Mouse (Mus musculus) hindbrain, embryonic 10.5 days (tissue): ENCODE results near the gene Mobp. TPM values are rescaled to one million over a fixed set of nuclear protein-coding genes. Genes with fewer than 3 reads are reported as not detected.

ENCODE experiments used
- DNase-seq: peaks from one replicate; pipeline ENCODE4 v3.0.0-alpha.2; 2017; ENCODE audit warnings: low spot score
- H3K27ac ChIP-seq: fragments of 300-500 bp; sonication (generic); 2 replicates; pipeline ENCODE4 v1.5.1; 2016; ENCODE audit warnings: mild to moderate bottlenecking, moderate library complexity
- H3K27me3 ChIP-seq: fragments of 300-500 bp; sonication (generic); 2 replicates; pipeline ENCODE4 v1.6.1; 2016; ENCODE audit warnings: mild to moderate bottlenecking; ENCODE audit not compliant: poor library complexity, insufficient read depth, severe bottlenecking
- H3K36me3 ChIP-seq: fragments of 300-500 bp; sonication (generic); 2 replicates; pipeline ENCODE4 v1.6.1; 2016; ENCODE audit warnings: mild to moderate bottlenecking, moderate library complexity
- H3K4me1 ChIP-seq: fragments of 300-500 bp; sonication (generic); replicated peaks from 2 replicates; pipeline ENCODE4 v1.6.1; 2016; ENCODE audit warnings: mild to moderate bottlenecking
- H3K4me3 ChIP-seq: fragments of 300-500 bp; sonication (generic); 2 replicates; pipeline ENCODE4 v1.5.1; 2016; ENCODE audit warnings: mild to moderate bottlenecking, moderate library complexity
- H3K9me3 ChIP-seq: fragments of 300-500 bp; sonication (generic); 2 replicates; pipeline ENCODE4 v1.6.1; 2016; ENCODE audit warnings: mild to moderate bottlenecking, moderate library complexity
- WGBS: fragments of 180-500 bp; shearing (Covaris S2); methylation state at CpG from one replicate; pipeline ENCODE4 v1.1.7; 2016; 5-methylcytosine and 5-hydroxymethylcytosine counted together
- polyA plus RNA-seq: library from polyadenylated mRNA; unstranded; fragments of >200 nt; fragmentation: Nextera tagmentation; extraction: Ambion mirVana; gene quantifications from 2 replicates; pipeline ENCODE4 v1.2.1, GENCODE M21; 2016

The Mobp gene
- polyA plus RNA-seq, 1 experiment from 2014 or later = 0.26 TPM

DNA sequence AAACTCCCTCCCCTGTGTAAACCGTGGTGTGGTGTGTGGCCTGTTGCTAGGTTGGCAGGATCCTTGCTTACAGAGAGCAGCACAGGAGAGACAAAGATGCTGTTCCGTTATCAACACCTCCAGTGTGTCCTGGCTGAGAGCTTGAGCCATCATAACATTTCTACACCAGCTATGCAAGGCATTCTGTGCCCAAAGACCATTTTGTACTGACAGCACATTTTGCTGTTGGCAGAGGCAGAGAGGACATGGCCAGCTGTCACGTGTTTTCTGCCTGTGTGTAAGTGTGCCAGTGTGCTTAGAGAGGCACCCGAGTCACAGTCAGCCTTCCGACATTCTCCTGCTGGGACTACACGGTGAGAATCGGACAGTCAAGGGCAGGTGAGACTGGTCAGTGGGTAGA, 52.2 kb downstream of the Mobp start:
- Histone ChIP-seq H3K36me3 (no peaks in the 10 kb centered on the region), H3K4me1 (no peaks in the 10 kb centered on the region; the same call in 1 of the 2 replicates), H3K27ac (no peak overlapping the region), H3K4me3 (no peak overlapping the region), H3K9me3 (no peaks in the 10 kb centered on the region), H3K27me3 (no peaks in the 10 kb centered on the region)
- DNase-seq = no peak
- 86% methylated on average over 7 of the region's 7 CpGs for WGBS

DNA sequence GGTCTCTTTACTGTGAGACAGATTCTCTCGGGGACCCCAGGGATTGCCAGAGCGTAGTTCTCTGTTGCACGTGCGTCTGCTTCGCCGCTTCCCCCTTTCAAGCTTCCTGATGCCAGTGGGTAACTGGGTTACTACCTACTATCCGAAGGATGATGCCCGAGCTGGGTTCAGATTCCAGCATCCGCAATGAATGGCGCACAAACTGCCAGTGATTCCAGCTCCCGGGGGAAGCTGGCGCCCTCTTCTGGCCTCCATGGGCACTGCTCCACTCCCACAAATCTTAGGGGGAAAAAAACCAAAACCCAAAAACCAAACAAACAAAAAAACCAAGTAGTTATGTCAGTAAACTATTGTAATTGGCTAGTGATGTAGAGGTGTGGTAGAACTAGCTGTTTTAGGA, 53.2 kb downstream of the Mobp start:
- Histone ChIP-seq H3K27ac (no peak overlapping the region), H3K4me1 (no peaks in the 10 kb centered on the region; the same call in 1 of the 2 replicates), H3K36me3 (no peaks in the 10 kb centered on the region), H3K9me3 (no peaks in the 10 kb centered on the region), H3K27me3 (no peaks in the 10 kb centered on the region), H3K4me3 (0 out of 2 replicates have a peak overlapping the region, but pooled peaks have one; percentile 18)
- 20% methylated on average over 12 of the region's 12 CpGs for WGBS
- peak; percentile 22 for DNase-seq

DNA sequence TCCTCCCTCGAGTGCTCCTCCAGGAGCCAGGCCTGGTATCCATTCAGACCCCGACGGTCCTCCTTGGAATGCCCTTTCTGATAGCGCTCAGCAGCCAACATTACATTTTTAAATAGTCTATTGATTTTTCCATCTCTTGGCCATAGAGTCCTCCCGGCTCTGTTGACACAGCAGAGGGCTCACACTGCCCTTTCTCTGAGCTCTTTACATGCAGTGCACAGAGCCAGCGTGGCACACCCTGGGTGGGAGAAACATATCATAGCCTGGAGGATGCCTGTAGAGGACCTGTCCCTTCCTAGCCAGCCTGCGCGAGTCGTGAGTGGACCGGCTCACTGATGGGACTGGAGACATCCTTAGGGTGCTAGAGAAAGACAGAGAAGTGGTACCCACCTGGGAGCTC, 54.4 kb downstream of the Mobp start:
- H3K4me1 ChIP-seq = no peaks in the 10 kb centered on the region; the same call in 1 of the 2 replicates
- no peaks in the 10 kb centered on the region for H3K27me3 ChIP-seq
- H3K36me3 ChIP-seq = no peaks in the 10 kb centered on the region
- no peak overlapping the region for H3K4me3 ChIP-seq
- no peak overlapping the region for H3K27ac ChIP-seq
- whole genome bisulfite sequencing = 87% methylated on average over 10 of the region's 10 CpGs
- H3K9me3 ChIP-seq = no peaks in the 10 kb centered on the region
- no peak for DNase-seq

DNA sequence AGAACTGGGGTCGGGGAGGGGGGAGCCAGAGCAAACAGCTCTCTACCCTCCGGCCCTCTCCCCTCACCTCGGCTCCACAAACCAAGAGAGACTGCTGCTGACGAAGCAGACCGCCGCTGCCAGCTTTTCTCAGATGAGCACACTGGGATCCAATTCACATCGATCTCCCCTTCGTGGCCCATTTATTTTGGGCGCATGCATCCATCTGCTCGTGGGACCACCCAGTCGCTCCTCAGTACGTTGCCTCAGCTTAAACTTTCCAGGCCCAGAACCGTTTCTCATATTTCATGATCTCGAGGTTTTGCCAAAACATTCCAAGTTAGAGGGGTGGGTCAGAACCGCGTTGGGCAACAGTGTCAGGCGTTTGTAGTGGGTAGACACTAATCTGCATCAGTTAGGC, 57.4 kb downstream of the Mobp start:
- Histone ChIP-seq H3K4me1 (no peaks in the 10 kb centered on the region; the same call in 1 of the 2 replicates), H3K4me3 (no peak overlapping the region), H3K9me3 (no peaks in the 10 kb centered on the region), H3K36me3 (no peaks in the 10 kb centered on the region), H3K27ac (no peak overlapping the region), H3K27me3 (no peaks in the 10 kb centered on the region)
- no peak for DNase-seq
- 83% methylated on average over 17 of the region's 17 CpGs for WGBS

DNA sequence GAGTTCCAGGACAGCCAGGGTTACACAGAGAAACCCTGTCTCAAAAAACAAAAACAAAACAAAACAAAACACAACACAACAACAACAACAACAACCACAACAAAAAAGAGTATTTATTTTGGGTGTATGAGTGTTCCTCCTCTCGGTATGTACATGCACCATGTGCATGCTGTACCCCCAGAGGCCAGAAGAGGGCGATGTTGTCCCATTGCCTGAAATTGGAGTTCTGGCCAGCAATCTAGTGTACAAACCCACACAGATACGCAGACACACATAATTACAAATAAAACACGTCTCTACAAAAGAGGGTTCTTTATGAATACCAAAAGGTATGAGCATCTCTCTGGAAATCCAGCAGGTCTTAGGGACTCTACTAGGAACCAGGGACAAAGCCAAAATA, 60.6 kb downstream of the Mobp start:
- no peaks in the 10 kb centered on the region for H3K36me3 ChIP-seq
- no peak overlapping the region for H3K4me3 ChIP-seq
- 75% methylated on average over 4 of the region's 4 CpGs for WGBS
- no peaks in the 10 kb centered on the region for H3K4me1 ChIP-seq
- peak; percentile 42 for DNase-seq
- no peak overlapping the region for H3K27ac ChIP-seq
- no peaks in the 10 kb centered on the region for H3K27me3 ChIP-seq
- H3K9me3 ChIP-seq = no peaks in the 10 kb centered on the region

DNA sequence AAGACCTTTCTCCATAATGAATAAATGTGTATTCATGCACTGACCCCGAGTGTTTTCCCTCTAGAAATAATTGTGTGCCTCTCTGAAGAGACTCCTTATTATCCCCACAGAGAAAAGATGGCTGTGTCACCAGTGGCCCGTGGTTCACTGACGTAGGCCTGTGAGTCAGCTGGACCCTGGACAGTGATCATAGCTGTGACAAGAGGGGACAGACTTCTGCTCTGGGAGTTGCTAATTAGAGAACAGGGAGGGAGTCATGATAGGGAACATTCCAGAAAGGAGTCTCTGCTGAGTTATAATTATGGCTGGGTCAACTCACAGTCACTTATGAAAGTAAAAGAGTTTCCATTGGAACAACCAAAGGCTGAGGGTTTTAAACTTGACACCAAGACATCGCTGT, 61.4 kb downstream of the Mobp start:
- Histone ChIP-seq H3K9me3 (no peaks in the 10 kb centered on the region), H3K36me3 (no peaks in the 10 kb centered on the region), H3K4me1 (no peaks in the 10 kb centered on the region), H3K27me3 (no peaks in the 10 kb centered on the region), H3K4me3 (no peak overlapping the region), H3K27ac (no peak overlapping the region)
- no peak for DNase-seq
- WGBS = 79% methylated on average over 4 of the region's 4 CpGs

DNA sequence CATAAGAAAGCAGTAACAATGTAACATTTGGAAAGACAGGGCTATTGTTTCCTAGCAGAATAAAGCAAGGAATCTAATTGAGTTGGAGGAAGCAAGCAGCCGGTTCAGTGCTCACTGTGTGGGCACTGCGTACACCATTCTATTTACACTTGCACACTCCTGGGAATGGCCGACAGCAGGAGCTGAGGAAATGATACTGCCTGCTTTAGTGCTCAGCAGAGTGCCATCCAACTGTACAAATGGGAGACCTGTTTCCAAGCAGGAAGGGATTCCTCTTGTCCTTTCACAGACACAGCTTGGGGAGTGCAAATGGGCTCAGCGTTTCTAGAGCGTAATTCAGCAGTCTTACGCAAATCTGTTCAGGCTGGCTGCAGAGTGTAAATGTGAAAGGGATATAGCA, 63.4 kb downstream of the Mobp start:
- no peaks in the 10 kb centered on the region for H3K4me1 ChIP-seq
- no peak overlapping the region for H3K27ac ChIP-seq
- DNase-seq = no peak
- no peak overlapping the region for H3K4me3 ChIP-seq
- 73% methylated on average over 6 of the region's 6 CpGs for WGBS
- no peaks in the 10 kb centered on the region for H3K9me3 ChIP-seq
- no peaks in the 10 kb centered on the region for H3K27me3 ChIP-seq
- H3K36me3 ChIP-seq = no peaks in the 10 kb centered on the region

DNA sequence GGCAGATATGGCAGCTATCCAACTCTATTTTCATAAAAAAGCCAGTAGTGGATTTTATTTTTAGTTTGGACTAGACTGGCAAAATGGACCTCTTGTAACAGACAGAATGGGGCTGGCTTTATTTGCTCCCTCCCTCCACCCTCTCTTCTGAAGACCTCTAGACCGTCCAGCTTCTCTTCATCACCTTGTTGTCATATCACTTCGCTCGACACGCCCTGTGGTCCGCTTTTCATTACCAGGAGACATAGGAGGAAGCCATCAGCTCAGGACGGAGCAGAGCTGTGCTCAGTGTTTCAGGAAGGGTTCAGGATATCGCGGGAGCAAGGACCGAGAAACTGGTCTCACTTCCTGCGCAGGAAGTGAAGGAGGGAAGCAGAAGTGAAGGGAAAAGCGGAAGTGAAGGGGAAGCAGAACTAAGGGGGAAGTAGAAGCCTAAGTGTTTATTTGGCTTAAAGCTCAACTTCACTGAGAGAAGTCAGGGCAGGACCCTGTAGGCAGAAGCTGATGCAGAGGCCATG, 65.5 kb downstream of the Mobp start:
- Histone ChIP-seq H3K27ac (no peak overlapping the region), H3K36me3 (no peaks in the 10 kb centered on the region), H3K4me1 (no peaks in the 10 kb centered on the region), H3K4me3 (no peak overlapping the region), H3K9me3 (no peaks in the 10 kb centered on the region), H3K27me3 (no peaks in the 10 kb centered on the region)
- WGBS = 91% methylated on average over 11 of the region's 11 CpGs
- DNase-seq = no peak

DNA sequence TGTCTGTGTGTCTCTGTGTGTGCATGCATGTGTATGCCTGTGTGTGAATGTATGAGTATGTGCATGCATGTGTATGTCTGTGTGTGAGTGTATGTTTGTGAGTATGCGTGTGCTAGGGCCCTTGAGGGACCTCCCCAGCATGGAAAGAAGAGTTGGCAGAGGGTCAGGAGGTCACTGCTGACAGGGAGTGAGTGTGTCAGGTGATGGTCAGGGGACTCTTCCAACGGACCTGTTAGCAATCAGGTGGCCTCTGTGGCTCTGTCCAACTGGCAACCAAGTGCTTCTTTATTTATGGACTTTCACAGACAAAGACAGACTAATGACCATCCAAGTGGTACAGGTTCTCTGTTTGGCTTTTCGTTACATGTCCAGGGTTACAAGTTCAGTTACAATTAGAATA, 69.9 kb downstream of the Mobp start:
- DNase-seq = no peak
- Histone ChIP-seq H3K36me3 (no peaks in the 10 kb centered on the region), H3K27ac (no peak overlapping the region), H3K27me3 (no peaks in the 10 kb centered on the region), H3K4me3 (no peak overlapping the region), H3K4me1 (peaks cover 12% of the 10 kb centered on the region), H3K9me3 (no peaks in the 10 kb centered on the region)
- 79% methylated on average over 3 of the region's 3 CpGs for WGBS

Other genes starting within 250 kb of the Mobp start
- gene Gorasp1, start 212.1 kb upstream of the Mobp start, polyA plus RNA-seq = 27.8 and 29.6 TPM in 2 replicates
- 0.71 and 1.4 TPM in 2 replicates for gene Ttc21a, start 212.1 kb upstream of the Mobp start, polyA plus RNA-seq
- gene Csrnp1, start 165.0 kb upstream of the Mobp start, polyA plus RNA-seq = 3.5 and 4.6 TPM in 2 replicates
- 0.05 and 0.44 TPM in 2 replicates for gene Xirp1, start 126.1 kb upstream of the Mobp start, polyA plus RNA-seq
- gene Cx3cr1, start 79.8 kb upstream of the Mobp start, polyA plus RNA-seq = 6.3 and 8.2 TPM in 2 replicates
- not detected in 2 replicates for gene Ccr8, start 57.6 kb upstream of the Mobp start, polyA plus RNA-seq
- 41.6 and 43.5 TPM in 2 replicates for gene Slc25a38, start 39.3 kb upstream of the Mobp start, polyA plus RNA-seq
- gene Rpsa, start 22.0 kb upstream of the Mobp start, polyA plus RNA-seq = 1,315 and 1,519 TPM in 2 replicates
- 0.76 and 0.80 TPM in 2 replicates for gene Myrip, start 151.8 kb downstream of the Mobp start, polyA plus RNA-seq